In genomic region chr16:28870456-28870855, GRCm38 (mm10) we compare ENCODE assay signal across 22 mouse cellular contexts. TPM values are rescaled to one million over a fixed set of nuclear protein-coding genes. Genes with fewer than 3 reads are reported as not detected.
DNase-seq lines count a peak whose midpoint lies in the region; ATAC-seq and TF ChIP-seq lines count a peak whose summit lies in the region.
"Had no signal": no experiment of that assay in that cellular context is flagged by ENCODE, and none has a peak within 500 bp of the region (broad histone marks: within the 10 kb centered on the region; RNA-seq: fewer than 3 reads in every experiment).

No protein-coding gene starts in this region.

- ATAC-seq in neural tube, embryonic 15.5 days (ENCODE audit: low FRiP score): no peak
- ATAC-seq: inflammation-experienced regulatory T-cells, adult 6 months; liver, embryonic 12.5 days; liver, postnatal 0 days had no signal

- TF ChIP-seq CTCF in embryonic fibroblast, embryonic 13.5 days (IDR thresholded peaks at IDR 0.05; ENCODE audit: borderline replicate concordance, insufficient read depth, low read length): no peak

- H3K4me1 ChIP-seq in neural tube, embryonic 15.5 days: peaks cover 60% of the 10 kb centered on the region
- peaks cover 9% of the 10 kb centered on the region; the same call in 1 of the 2 replicates for H3K4me1 ChIP-seq in embryonic fibroblast, embryonic 13.5 days (ENCODE audit: control insufficient read depth, insufficient read depth, low read length)
- H3K4me1 ChIP-seq: liver, embryonic 12.5 days; megakaryocyte, embryonic 14.5 days had no signal

- DNase-seq in adrenal gland, adult (ENCODE audit: inconsistent age in 2 of 2, low spot score in 1 of 2): peak; percentile 51 to 77
- no peak for DNase-seq in adrenal gland, adult 8-10 months
- no peak for DNase-seq in neural tube, embryonic 10.5 days (ENCODE audit: extremely low spot score, low spot score)
- no peak for DNase-seq in ovary, postnatal 36 days (ENCODE audit: low spot score)
- DNase-seq in cerebellum, postnatal 4 days (ENCODE audit: low spot score in 2 of 2): no peak
- no peak for DNase-seq in thymus, postnatal 4 days
- DNase-seq: gastrocnemius, postnatal 36 days; heart, postnatal 36 days; kidney, adult 11 months; kidney, postnatal 36 days; liver, postnatal 0 days had no signal

- no peak overlapping the region for H3K4me3 ChIP-seq in neural tube, embryonic 15.5 days (replicated peaks)
- no peak overlapping the region for H3K4me3 ChIP-seq in embryonic fibroblast, embryonic 13.5 days (ENCODE audit: insufficient read depth, low read length)
- H3K4me3 ChIP-seq: forebrain, embryonic 10.5 days; forebrain, embryonic 15.5 days; hindbrain, embryonic 15.5 days; liver, embryonic 12.5 days; megakaryocyte, embryonic 14.5 days; midbrain, embryonic 12.5 days had no signal

- 65% methylated on average over 5 of the region's 5 CpGs for WGBS in neural tube, embryonic 15.5 days

- no peaks in the 10 kb centered on the region for H3K9me3 ChIP-seq in neural tube, embryonic 15.5 days (replicated peaks)
- H3K9me3 ChIP-seq: forebrain, embryonic 10.5 days; forebrain, embryonic 15.5 days; hindbrain, embryonic 15.5 days; liver, embryonic 12.5 days; midbrain, embryonic 12.5 days had no signal

- H3K36me3 ChIP-seq in neural tube, embryonic 15.5 days: no peaks in the 10 kb centered on the region
- H3K36me3 ChIP-seq: forebrain, embryonic 10.5 days; forebrain, embryonic 15.5 days; G1E; hindbrain, embryonic 15.5 days; liver, embryonic 12.5 days; midbrain, embryonic 12.5 days had no signal

- no peak overlapping the region for H3K9ac ChIP-seq in neural tube, embryonic 15.5 days (replicated peaks)
- H3K9ac ChIP-seq: forebrain, embryonic 15.5 days; hindbrain, embryonic 15.5 days; liver, embryonic 12.5 days; liver, postnatal 0 days; midbrain, embryonic 12.5 days had no signal

- no peaks in the 10 kb centered on the region for H3K27me3 ChIP-seq in neural tube, embryonic 15.5 days (replicated peaks)
- H3K27me3 ChIP-seq: forebrain, embryonic 15.5 days; hindbrain, embryonic 15.5 days; liver, embryonic 12.5 days; megakaryocyte, embryonic 14.5 days had no signal

- peak overlapping the region; percentile 54; the same call in 1 of the 2 replicates for H3K27ac ChIP-seq in neural tube, embryonic 15.5 days (replicated peaks)
- peak overlapping the region; percentile 67; the same call in 1 of the 2 replicates for H3K27ac ChIP-seq in embryonic fibroblast, embryonic 13.5 days (ENCODE audit: insufficient read depth, low read length)
- H3K27ac ChIP-seq: forebrain, embryonic 10.5 days; forebrain, embryonic 15.5 days; hindbrain, embryonic 15.5 days; liver, embryonic 12.5 days; midbrain, embryonic 12.5 days had no signal

- H3K4me2 ChIP-seq in neural tube, embryonic 15.5 days: no peak overlapping the region
- H3K4me2 ChIP-seq: forebrain, embryonic 15.5 days; heart, embryonic 11.5 days; hindbrain, embryonic 15.5 days; liver, embryonic 12.5 days; midbrain, embryonic 12.5 days had no signal

- no peak for TF ChIP-seq POLR2A in embryonic fibroblast, embryonic 13.5 days (IDR thresholded peaks at IDR 0.05; ENCODE audit: low read depth, low read length)

RNA-seq across cellular contexts. Expression of gene Mb21d2, which starts 59.0 kb away (rescaled TPM):
- 10 to 100 TPM; 12.4 to 17.8 (median 14.6) TPM for total RNA-seq in adrenal gland, adult 8-10 months (2022)
- polyA plus RNA-seq in neural tube, embryonic 15.5 days (2015; fragmentation: Nextera tagmentation; extraction: Ambion mirVana): 17.5 and 21.4 TPM in 2 replicates
- 7.6 and 7.9 TPM in 2 replicates for polyA plus RNA-seq in embryonic fibroblast, embryonic 13.5 days (2011; ENCODE audit: insufficient read length, low read depth, missing spikeins)
- total RNA-seq: G1E had no signal
- polyA plus RNA-seq: G1E; inflammation-experienced regulatory T-cells, adult 6 months had no signal

Comparison
In these comparisons a context has a peak if more than half of its experiments do, and no peak if none do; other contexts are left out.
1. DNase-seq: peak in adrenal gland, adult (2 of 2); none in adrenal gland, adult 8-10 months (single experiment), neural tube, embryonic 10.5 days (single experiment), ovary, postnatal 36 days (single experiment), cerebellum, postnatal 4 days (0 of 2) and thymus, postnatal 4 days (single experiment).